Mouse (Mus musculus): ENCODE results near the gene Gm14412. TPM values are rescaled to one million over a fixed set of nuclear protein-coding genes. Genes with fewer than 3 reads are reported as not detected.
A peak's percentile ranks its signal among the peaks of the same experiment; 100 is the strongest.
"Not testable (repeated sequence)": the region's sequence is repeated elsewhere in the genome, so short reads cannot be mapped to it uniquely, and the experiment has no call there.

Gene Gm14412
- polyA plus RNA-seq, 1 experiment: 10.2 TPM

GRCm38 (mm10) chr2:177272237-177272636 lies 51.9 kb downstream of the Gm14412 start:
- Histone ChIP-seq H3K4me3 (ENCODE audit: low read depth, low read length) (peak overlapping the region; percentile 74), H3K9ac (ENCODE audit: low read depth, poor library complexity, severe bottlenecking) (peak overlapping the region; percentile 75), H3K27ac (ENCODE audit: insufficient read depth, low read length) (peak overlapping the region; percentile 51; the same call in 1 of the 2 replicates)
- H3K9me3 ChIP-seq (replicated peaks; ENCODE audit: control insufficient read depth, insufficient read depth, low read length, poor library complexity, severe bottlenecking); H3K36me3 ChIP-seq (ENCODE audit: control insufficient read depth, insufficient read depth, low read length, poor library complexity, severe bottlenecking); H3K27me3 ChIP-seq (ENCODE audit: control insufficient read depth, insufficient read depth, low read length, poor library complexity, severe bottlenecking); H3K4me1 ChIP-seq (ENCODE audit: control insufficient read depth, insufficient read depth, low read length): not testable (repeated sequence)

- not testable (repeated sequence) for H3K27me3 ChIP-seq (ENCODE audit: control insufficient read depth, insufficient read depth, low read length, poor library complexity, severe bottlenecking); H3K9me3 ChIP-seq (replicated peaks; ENCODE audit: control insufficient read depth, insufficient read depth, low read length, poor library complexity, severe bottlenecking); H3K9ac ChIP-seq (ENCODE audit: low read depth, poor library complexity, severe bottlenecking); H3K4me1 ChIP-seq (ENCODE audit: control insufficient read depth, insufficient read depth, low read length); H3K36me3 ChIP-seq (ENCODE audit: control insufficient read depth, insufficient read depth, low read length, poor library complexity, severe bottlenecking); H3K27ac ChIP-seq (ENCODE audit: insufficient read depth, low read length); H3K4me3 ChIP-seq (ENCODE audit: low read depth, low read length)
Measured at GRCm38 (mm10) chr2:177266936-177267335, 57.2 kb downstream of the Gm14412 start, which contains the start of gene Gm14409. Gm14409 (minus strand) TSS chr2:177267036.

Other genes with a start within 250 kb of the Gm14412 start
- gene Gm14401, start 250.0 kb downstream of the Gm14412 start, polyA plus RNA-seq (2011; ENCODE audit: insufficient read depth, insufficient read length, low read depth, missing spikeins): 21.7 and 24.2 TPM in 2 replicates
- 3.8 and 11.5 TPM in 2 replicates for gene Gm14410, start 117.9 kb downstream of the Gm14412 start, polyA plus RNA-seq (2011; ENCODE audit: insufficient read depth, insufficient read length, low read depth, missing spikeins)
- gene Gm14409, start 57.3 kb downstream of the Gm14412 start, polyA plus RNA-seq (2011; ENCODE audit: insufficient read depth, insufficient read length, low read depth, missing spikeins): 8.8 and 9.0 TPM in 2 replicates
- gene Gm14418, start 74.0 kb upstream of the Gm14412 start, polyA plus RNA-seq (2011; ENCODE audit: insufficient read depth, insufficient read length, low read depth, missing spikeins): 21.1 and 30.7 TPM in 2 replicates
- gene Zfp970, start 140.4 kb upstream of the Gm14412 start, polyA plus RNA-seq (2011; ENCODE audit: insufficient read depth, insufficient read length, low read depth, missing spikeins): 8.4 and 14.7 TPM in 2 replicates
- 9.9 and 11.0 TPM in 2 replicates for gene Gm14403, start 173.9 kb upstream of the Gm14412 start, polyA plus RNA-seq (2011; ENCODE audit: insufficient read depth, insufficient read length, low read depth, missing spikeins)

Measured in ES-Bruce4 (cell line).